Comparison of ENCODE assay signal across 8 mouse cellular contexts in genomic region chr7:70624727-70625642, GRCm38 (mm10).
DNase-seq lines count a peak whose midpoint lies in the region; ATAC-seq lines count a peak whose summit lies in the region.

No protein-coding gene starts in this region.

- H3K9me3 ChIP-seq in heart, embryonic 10.5 days: no peaks in the 10 kb centered on the region
- no peaks in the 10 kb centered on the region for H3K9me3 ChIP-seq in lung, embryonic 15.5 days

- H3K27ac ChIP-seq in heart, embryonic 10.5 days: peak overlapping the region; percentile 82
- H3K27ac ChIP-seq in lung, embryonic 15.5 days: peak overlapping the region; percentile 89

- peak; percentile 80 for DNase-seq in adrenal gland, postnatal 25 days
- peak; percentile 46 for DNase-seq in embryo, embryonic 11.5 days (ENCODE audit: low read depth, low spot score)
- peak; percentile 82 for DNase-seq in heart, embryonic 10.5 days (ENCODE audit: low spot score)
- DNase-seq in kidney, adult 9 months: peak; percentile 87
- DNase-seq in ovary, postnatal 36 days (ENCODE audit: low spot score): peak; percentile 66
- DNase-seq in frontal cortex, adult 2 months (ENCODE audit: extremely low spot score in 1 of 2, low spot score in 1 of 2): no peak
- DNase-seq in spleen, postnatal 4 days (ENCODE audit: low spot score in 2 of 2): no peak

- H3K9ac ChIP-seq in lung, embryonic 15.5 days: no peak overlapping the region

- peaks cover 23% of the 10 kb centered on the region for H3K4me1 ChIP-seq in heart, embryonic 10.5 days
- H3K4me1 ChIP-seq in lung, embryonic 15.5 days: peaks cover 32% of the 10 kb centered on the region

- peak; percentile 79 for ATAC-seq in lung, embryonic 15.5 days (ENCODE audit: borderline replicate concordance, extremely low read depth, low FRiP score, low TSS enrichment)

- H3K27me3 ChIP-seq in heart, embryonic 10.5 days (ENCODE audit: insufficient read depth, poor library complexity, severe bottlenecking): peaks cover 15% of the 10 kb centered on the region; the same call in 1 of the 2 replicates
- H3K27me3 ChIP-seq in lung, embryonic 15.5 days: no peaks in the 10 kb centered on the region

- H3K36me3 ChIP-seq in heart, embryonic 10.5 days: no peaks in the 10 kb centered on the region
- no peaks in the 10 kb centered on the region for H3K36me3 ChIP-seq in lung, embryonic 15.5 days

- peak overlapping the region; percentile 57 for H3K4me2 ChIP-seq in lung, embryonic 15.5 days

- WGBS in heart, embryonic 10.5 days: under 1% methylated on average over 30 of the region's 30 CpGs
- WGBS in lung, embryonic 15.5 days: 2% methylated on average over 30 of the region's 30 CpGs

- peak overlapping the region; percentile 54 for H3K4me3 ChIP-seq in heart, embryonic 10.5 days
- H3K4me3 ChIP-seq in lung, embryonic 15.5 days: peak overlapping the region; percentile 20

Comparison
In these comparisons a context has a peak if more than half of its experiments do, and no peak if none do; other contexts are left out.
1. DNase-seq: peak in adrenal gland, postnatal 25 days (single experiment), embryo, embryonic 11.5 days (single experiment), heart, embryonic 10.5 days (single experiment), kidney, adult 9 months (single experiment) and ovary, postnatal 36 days (single experiment); none in frontal cortex, adult 2 months (0 of 2) and spleen, postnatal 4 days (0 of 2).